Mouse (Mus musculus) hindbrain, embryonic 11.5 days (tissue): ENCODE measurements around the gene Exoc6b. TPM values are rescaled to one million over a fixed set of nuclear protein-coding genes. Genes with fewer than 3 reads are reported as not detected.

ENCODE experiments used
- ATAC-seq: fragments of 200-750 bp; cut with Nextera tagmentation; 2 replicates; pipeline ENCODE4 v1.8.0; 2017; ENCODE audit warnings: mild to moderate bottlenecking, moderate TSS enrichment, moderate library complexity; ENCODE audit not compliant: low FRiP score
- DNase-seq: peaks from one replicate; pipeline ENCODE4 v3.0.0-alpha.2; 2015; ENCODE audit warnings: low spot score
- H3K27ac ChIP-seq: fragments of 300-500 bp; sonication (generic); 2 replicates; pipeline ENCODE4 v1.5.1; 2014; ENCODE audit warnings: mild to moderate bottlenecking, low read depth, low read length
- H3K27me3 ChIP-seq: fragments of 300-500 bp; sonication (generic); 2 replicates; pipeline ENCODE4 v1.6.1; 2014; ENCODE audit warnings: mild to moderate bottlenecking, low read length, moderate library complexity, mixed read lengths; ENCODE audit not compliant: control insufficient read depth, insufficient read depth
- H3K36me3 ChIP-seq: fragments of 300-500 bp; sonication (generic); 2 replicates; pipeline ENCODE4 v1.6.1; 2014; ENCODE audit warnings: mild to moderate bottlenecking, low read length, moderate library complexity, mixed read lengths; ENCODE audit not compliant: control insufficient read depth, insufficient read depth
- H3K4me1 ChIP-seq: fragments of 300-500 bp; sonication (generic); replicated peaks from 2 replicates; pipeline ENCODE4 v1.6.1; 2014; ENCODE audit warnings: low read length, mixed read lengths; ENCODE audit not compliant: control insufficient read depth, insufficient read depth
- H3K4me2 ChIP-seq: fragments of 300-500 bp; sonication (generic); replicated peaks from 2 replicates; pipeline ENCODE4 v1.6.1; 2014; ENCODE audit warnings: mild to moderate bottlenecking, low read depth, low read length
- H3K4me3 ChIP-seq: fragments of 300-500 bp; sonication (generic); 2 replicates; pipeline ENCODE4 v1.5.1; 2014; ENCODE audit warnings: low read depth, low read length
- H3K9ac ChIP-seq: fragments of 300-500 bp; sonication (generic); 2 replicates; pipeline ENCODE4 v1.6.1; 2014; ENCODE audit warnings: low read depth, low read length
- H3K9me3 ChIP-seq: fragments of 300-500 bp; sonication (generic); 2 replicates; pipeline ENCODE4 v1.6.1; 2016; ENCODE audit warnings: low read length; ENCODE audit not compliant: control insufficient read depth
- WGBS: fragments of 180-500 bp; shearing (Covaris S2); extraction: QIAGEN DNeasy Blood & Tissue Kit; methylation state at CpG from one replicate; pipeline ENCODE4 v1.1.7; 2014; 5-methylcytosine and 5-hydroxymethylcytosine counted together
- polyA plus RNA-seq: library from polyadenylated mRNA; unstranded; fragments of >200 nt; fragmentation: Nextera tagmentation; extraction: Ambion mirVana; gene quantifications from 2 replicates; pipeline ENCODE4 v1.2.1, GENCODE M21; 2014

The Exoc6b gene
- polyA plus RNA-seq, 1 experiment from 2014 or later: 46.4 TPM

DNA sequence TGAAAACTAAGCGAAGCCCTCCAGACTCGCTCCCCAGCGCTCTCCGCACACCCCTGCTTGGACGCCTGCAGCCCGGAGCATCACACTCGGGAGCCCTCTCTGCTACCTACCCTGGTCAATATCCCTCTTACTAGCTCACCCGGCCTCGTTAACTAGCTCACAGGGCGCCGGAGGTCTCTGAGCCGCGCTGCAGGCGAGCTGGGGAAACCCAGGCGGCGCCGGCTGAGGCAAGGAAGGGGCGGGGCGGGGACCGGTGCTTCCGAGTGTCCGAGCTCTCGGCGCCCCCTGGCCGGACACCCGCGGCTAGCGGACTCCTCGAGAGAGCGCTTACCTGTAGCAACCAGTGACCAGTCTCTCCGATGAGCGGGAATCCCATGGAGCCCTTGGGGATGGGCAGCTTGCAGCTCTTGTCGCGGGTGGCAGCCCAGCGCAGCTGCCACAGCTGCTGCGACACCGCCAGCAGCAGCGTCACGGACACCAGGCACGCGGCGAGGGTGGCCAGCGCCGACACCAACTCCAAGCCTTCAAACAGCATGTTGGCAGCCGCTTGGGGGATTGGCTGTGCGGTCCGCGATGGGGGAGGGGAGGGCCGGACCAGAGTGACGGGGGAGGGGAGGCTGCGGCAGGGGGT lies 481.7 kb downstream of the Exoc6b start:
- Histone ChIP-seq H3K4me2 (peak overlapping the region; percentile 88), H3K9me3 (no peaks in the 10 kb centered on the region), H3K36me3 (no peaks in the 10 kb centered on the region), H3K27ac (peak overlapping the region; percentile 75), H3K27me3 (peaks cover 68% of the 10 kb centered on the region), H3K4me1 (peaks cover 13% of the 10 kb centered on the region), H3K9ac (peak overlapping the region; percentile 71), H3K4me3 (peak overlapping the region; percentile 55)
- peak; percentile 73 for DNase-seq
- no peak for ATAC-seq
- WGBS: under 1% methylated on average over 51 of the region's 51 CpGs

- H3K4me2 ChIP-seq: peak overlapping the region; percentile 88
- DNase-seq: peak; percentile 60
- H3K4me1 ChIP-seq: peaks cover 13% of the 10 kb centered on the region
- ATAC-seq: no peak
- peaks cover 75% of the 10 kb centered on the region for H3K27me3 ChIP-seq
- H3K27ac ChIP-seq: peak overlapping the region; percentile 75; the same call in 1 of the 2 replicates
- H3K9me3 ChIP-seq: no peaks in the 10 kb centered on the region
- no peaks in the 10 kb centered on the region for H3K36me3 ChIP-seq
- H3K9ac ChIP-seq: peak overlapping the region; percentile 71
- under 1% methylated on average over 27 of the region's 28 CpGs for WGBS
- H3K4me3 ChIP-seq: peak overlapping the region; percentile 55
Observed at GRCm38 (mm10) chr6:84586551-84587200, 482.6 kb downstream of the Exoc6b start.

DNA sequence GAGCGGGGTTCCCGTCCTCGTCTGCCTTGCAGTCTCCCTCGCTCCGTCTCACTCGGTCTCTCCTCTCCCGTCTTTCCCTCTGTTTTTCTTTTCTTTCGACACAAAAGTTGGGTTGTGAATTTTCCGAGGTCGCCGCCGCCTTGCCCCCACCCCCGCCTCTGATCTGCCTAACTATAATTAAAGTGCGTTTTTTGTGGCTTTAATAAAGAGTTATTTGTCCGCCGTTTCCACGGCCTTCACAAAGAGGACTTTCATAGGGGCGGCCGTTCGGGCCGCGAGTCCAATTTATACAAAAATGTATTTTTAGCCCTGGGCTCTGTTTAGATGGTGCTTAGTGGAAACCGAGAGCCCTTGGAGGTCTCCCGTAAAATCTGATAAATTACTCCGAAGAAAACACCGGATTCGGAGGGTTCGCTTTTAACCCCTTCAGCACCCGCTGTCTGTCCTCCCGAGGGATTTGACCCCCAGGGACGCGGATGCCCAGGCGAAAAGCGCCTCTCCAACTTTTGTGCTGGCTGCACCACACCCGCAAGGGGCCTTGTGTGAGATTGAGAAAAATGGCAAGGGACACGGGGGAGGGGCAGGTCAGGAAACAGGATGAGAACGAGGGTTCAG lies 483.5 kb downstream of the Exoc6b start:
- Histone ChIP-seq H3K4me2 (peak overlapping the region; percentile 88), H3K36me3 (no peaks in the 10 kb centered on the region), H3K9ac (peak overlapping the region; percentile 71), H3K4me3 (peak overlapping the region; percentile 55), H3K27ac (peak overlapping the region; percentile 51), H3K9me3 (no peaks in the 10 kb centered on the region), H3K4me1 (peaks cover 13% of the 10 kb centered on the region), H3K27me3 (peaks cover 84% of the 10 kb centered on the region)
- ATAC-seq: no peak
- WGBS: under 1% methylated on average over 37 of the region's 37 CpGs
- no peak for DNase-seq

DNA sequence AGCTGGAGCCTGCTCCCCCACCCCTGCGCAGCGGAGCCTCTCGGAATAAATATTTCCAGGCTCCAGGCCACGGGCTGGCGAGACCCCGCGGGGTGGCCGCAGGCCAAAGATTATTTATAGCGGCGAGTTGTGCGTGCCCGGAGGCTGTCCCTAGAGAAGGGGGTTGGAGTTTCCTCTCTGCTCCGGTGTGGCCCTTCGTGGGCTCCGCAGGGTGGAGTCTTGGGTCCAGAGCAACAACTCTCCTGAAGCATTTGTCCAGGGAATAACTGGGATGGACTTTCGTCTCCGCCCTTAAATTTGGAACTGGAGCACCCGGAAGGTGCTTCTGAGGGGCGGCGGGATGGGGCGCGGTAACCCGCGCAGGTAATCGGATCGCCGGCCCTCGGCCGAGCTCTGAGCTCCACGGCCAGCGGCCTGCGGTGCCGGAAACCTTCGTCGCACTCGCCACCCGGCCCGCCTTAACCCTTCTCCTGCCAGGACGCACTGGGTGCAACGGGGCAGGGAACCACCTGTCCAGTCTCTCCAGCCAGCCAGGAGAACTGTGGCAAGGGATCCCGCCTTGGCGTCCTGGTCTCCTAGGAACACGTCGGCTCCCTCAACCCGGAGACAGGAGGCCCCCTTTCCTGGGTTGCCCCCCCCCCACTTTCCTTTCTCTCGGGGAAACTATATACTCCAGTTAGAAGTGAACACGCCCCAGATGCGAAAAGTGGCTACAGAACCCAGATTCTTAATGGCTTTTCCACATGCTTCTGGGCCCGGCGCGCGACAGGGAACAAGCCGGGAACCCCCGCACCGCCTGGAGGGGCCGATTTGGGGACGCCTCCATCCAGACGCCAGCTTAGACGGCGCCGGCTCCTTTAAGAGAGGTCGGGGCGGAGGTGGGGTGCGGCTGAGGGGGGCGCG lies 484.3 kb downstream of the Exoc6b start:
- Histone ChIP-seq H3K27me3 (peaks cover 91% of the 10 kb centered on the region), H3K9ac (peak overlapping the region; percentile 71), H3K27ac (peak overlapping the region; percentile 51; the same call in 1 of the 2 replicates), H3K4me1 (peaks cover 13% of the 10 kb centered on the region), H3K4me3 (peak overlapping the region; percentile 55), H3K9me3 (no peaks in the 10 kb centered on the region), H3K4me2 (peak overlapping the region; percentile 88), H3K36me3 (no peaks in the 10 kb centered on the region)
- ATAC-seq (no peak), DNase-seq (peak; percentile 65)
- under 1% methylated on average over 66 of the region's 66 CpGs for WGBS

GRCm38 (mm10) chr6:84583841-84584782 lies 485.2 kb downstream of the Exoc6b start:
- ATAC-seq: 0 out of 2 replicates have a peak, but pooled peaks have one; percentile 18
- Histone ChIP-seq H3K27ac (no peak overlapping the region), H3K4me1 (peaks cover 16% of the 10 kb centered on the region), H3K9me3 (no peaks in the 10 kb centered on the region), H3K27me3 (peaks cover 85% of the 10 kb centered on the region), H3K4me3 (peak overlapping the region; percentile 55), H3K4me2 (peak overlapping the region; percentile 88), H3K36me3 (no peaks in the 10 kb centered on the region), H3K9ac (peak overlapping the region; percentile 71)
- peak; percentile 48 for DNase-seq
- WGBS: under 1% methylated on average over 48 of the region's 48 CpGs

DNA sequence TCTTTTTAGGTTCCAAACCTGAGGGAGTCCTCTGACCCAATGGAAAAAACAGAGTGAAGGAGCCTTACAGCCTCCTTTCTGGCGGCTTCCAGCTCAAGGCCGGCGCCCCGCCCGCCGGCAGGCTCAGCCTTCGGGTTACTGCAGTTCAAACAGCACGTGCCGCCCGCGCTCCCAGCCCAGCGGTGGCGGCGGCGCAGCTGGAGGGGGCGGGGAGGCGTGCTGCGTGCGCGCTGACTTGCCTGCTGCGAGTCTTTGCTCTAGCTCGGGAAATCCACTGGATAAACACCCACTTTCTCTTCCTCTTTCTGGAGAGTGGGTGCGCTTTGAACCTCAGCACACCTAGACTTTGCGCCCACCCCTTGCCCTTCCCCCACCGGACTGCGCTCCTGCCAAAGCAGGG lies 485.9 kb downstream of the Exoc6b start:
- Histone ChIP-seq H3K4me1 (peaks cover 16% of the 10 kb centered on the region), H3K27me3 (peaks cover 79% of the 10 kb centered on the region), H3K4me2 (peak overlapping the region; percentile 88), H3K27ac (no peak overlapping the region), H3K36me3 (no peaks in the 10 kb centered on the region), H3K9ac (peak overlapping the region; percentile 71; the same call in 1 of the 2 replicates), H3K4me3 (peak overlapping the region; percentile 55), H3K9me3 (no peaks in the 10 kb centered on the region)
- DNase-seq (peak; percentile 80), ATAC-seq (peak; percentile 37; the same call in 1 of the 2 replicates)
- under 1% methylated on average over 26 of the region's 26 CpGs for WGBS

DNA sequence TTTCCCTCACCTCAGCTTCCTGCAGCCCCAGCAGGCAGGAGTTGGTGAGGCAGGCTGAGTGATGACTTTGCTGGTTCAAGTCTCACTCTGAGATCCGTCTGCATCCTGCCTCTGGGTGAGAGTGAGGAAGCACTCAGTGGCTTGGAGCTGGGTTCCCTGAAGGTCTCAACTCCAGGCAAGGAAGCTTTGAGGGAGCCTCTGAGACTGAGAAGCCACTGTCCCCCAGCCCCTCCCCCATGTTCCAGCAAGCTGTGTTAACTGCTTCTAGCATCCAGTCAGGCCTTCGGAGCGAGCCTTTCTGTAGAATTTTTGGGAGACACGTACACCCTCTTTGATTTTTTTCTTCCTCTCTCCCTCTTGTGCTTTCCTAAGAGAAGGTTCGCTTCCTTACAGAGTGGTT lies 486.5 kb downstream of the Exoc6b start:
- Histone ChIP-seq H3K27me3 (peaks cover 77% of the 10 kb centered on the region), H3K4me3 (peak overlapping the region; percentile 55), H3K9ac (peak overlapping the region; percentile 37; the same call in 1 of the 2 replicates), H3K9me3 (no peaks in the 10 kb centered on the region), H3K4me1 (peaks cover 16% of the 10 kb centered on the region), H3K4me2 (peak overlapping the region; percentile 88), H3K36me3 (no peaks in the 10 kb centered on the region), H3K27ac (no peak overlapping the region)
- DNase-seq (no peak), ATAC-seq (no peak)
- 11% methylated on average over 5 of the region's 5 CpGs for WGBS
